ENCODE assay signal across 23 mouse cellular contexts in genomic region chr7:3369189-3369588, GRCm38 (mm10). TPM values are rescaled to one million over a fixed set of nuclear protein-coding genes. Genes with fewer than 3 reads are reported as not detected.
A peak's percentile ranks its signal among the peaks of the same experiment; 100 is the strongest.
DNase-seq lines count a peak whose midpoint lies in the region; ATAC-seq and TF ChIP-seq lines count a peak whose summit lies in the region.
"Had no signal": no experiment of that assay in that cellular context is flagged by ENCODE, and none has a peak within 500 bp of the region (broad histone marks: within the 10 kb centered on the region; RNA-seq: fewer than 3 reads in every experiment).

No protein-coding gene starts in this region.

- DNase-seq in forebrain, embryonic 14.5 days (ENCODE audit: low spot score), result peak; percentile 28
- peak; percentile 15 for DNase-seq in 3134 (ENCODE audit: extremely low read depth, insufficient read length, low spot score)
- DNase-seq in ES-E14 (ENCODE audit: low read depth, low spot score), result no peak
- DNase-seq in brain, embryonic 14.5 days (ENCODE audit: low read depth), result peak; percentile 15
- DNase-seq in embryo, embryonic 10 days (ENCODE audit: low spot score), result no peak
- no peak for DNase-seq in c-Kit-positive CD71-positive TER-119-positive erythroid progenitor cells, embryonic 14.5 days (ENCODE audit: low spot score)
- DNase-seq: adrenal gland, adult 8-10 months; cerebellum, adult 2 months; cerebellum, postnatal 10 days; gastrocnemius, postnatal 36 days; heart, adult 11 months; kidney, adult 18-20 months had no signal

- no peaks in the 10 kb centered on the region for H3K4me1 ChIP-seq in forebrain, embryonic 14.5 days (ENCODE audit: control insufficient read depth, insufficient read depth, low read length)
- peaks cover 13% of the 10 kb centered on the region for H3K4me1 ChIP-seq in forebrain, embryonic 12.5 days
- H3K4me1 ChIP-seq in ES-E14 (ENCODE audit: control insufficient read depth in 2 of 2, insufficient read depth in 2 of 2, low read length in 2 of 2, poor library complexity in 1 of 2), result peaks cover 13 to 31% of the 10 kb centered on the region in 2 experiments

- TF ChIP-seq CTCF in brain, embryonic 14.5 days (IDR thresholded peaks at IDR 0.05; ENCODE audit: borderline replicate concordance, extremely low read depth, insufficient read depth, insufficient read length), result no peak

- H3K27me3 ChIP-seq in forebrain, embryonic 14.5 days (replicated peaks; ENCODE audit: control insufficient read depth, insufficient read depth, low read length), result 0 out of 2 replicates have a peak, but pooled peaks cover 3% of the 10 kb centered on the region
- H3K27me3 ChIP-seq in forebrain, embryonic 12.5 days, result peaks cover 24% of the 10 kb centered on the region; the same call in 1 of the 2 replicates

- WGBS in forebrain, embryonic 14.5 days, result 71% methylated on average over 6 of the region's 6 CpGs
- 81% methylated on average over 6 of the region's 6 CpGs for WGBS in forebrain, embryonic 12.5 days

- TF ChIP-seq POLR2A in brain, embryonic 14.5 days (IDR thresholded peaks at IDR 0.05; ENCODE audit: borderline replicate concordance, extremely low read depth, insufficient read depth, insufficient read length, poor library complexity, severe bottlenecking), result no peak

- H3K36me3 ChIP-seq in forebrain, embryonic 14.5 days (ENCODE audit: control insufficient read depth, insufficient read depth, low read length), result peaks cover 32% of the 10 kb centered on the region; the same call in 1 of the 2 replicates
- H3K36me3 ChIP-seq in forebrain, embryonic 12.5 days (replicated peaks), result peaks cover 26% of the 10 kb centered on the region
- no peaks in the 10 kb centered on the region; the same call in 1 of the 2 replicates for H3K36me3 ChIP-seq in ES-E14 (ENCODE audit: control insufficient read depth, insufficient read depth, low read length, poor library complexity, severe bottlenecking)
- H3K36me3 ChIP-seq: heart, embryonic 13.5 days; intestine, embryonic 15.5 days had no signal

- H3K4me2 ChIP-seq in forebrain, embryonic 14.5 days (ENCODE audit: low read length), result no peak overlapping the region
- H3K4me2 ChIP-seq in forebrain, embryonic 12.5 days, result no peak overlapping the region
- H3K4me2 ChIP-seq: embryonic facial prominence, embryonic 12.5 days; heart, embryonic 13.5 days; hindbrain, embryonic 13.5 days; intestine, embryonic 15.5 days had no signal

- ATAC-seq in forebrain, embryonic 14.5 days, result no peak
- ATAC-seq in forebrain, embryonic 12.5 days (ENCODE audit: low FRiP score), result no peak
- no peak for ATAC-seq in inflammation-experienced regulatory T-cells, adult 6 months
- ATAC-seq: CD4-positive, CD25-positive, alpha-beta regulatory T cell, adult 4 months; hindbrain, postnatal 0 days; intestine, embryonic 15.5 days had no signal

- H3K4me3 ChIP-seq in forebrain, embryonic 14.5 days (ENCODE audit: low read depth, low read length), result no peak overlapping the region
- no peak overlapping the region for H3K4me3 ChIP-seq in forebrain, embryonic 12.5 days (replicated peaks)
- no peak overlapping the region for H3K4me3 ChIP-seq in ES-E14 (ENCODE audit: insufficient read depth in 1 of 2, low read depth in 1 of 2, low read length in 2 of 2, poor library complexity in 1 of 2, severe bottlenecking in 1 of 2)
- H3K4me3 ChIP-seq: embryonic facial prominence, embryonic 12.5 days; heart, embryonic 13.5 days; hindbrain, embryonic 13.5 days; intestine, embryonic 15.5 days had no signal

- no peak overlapping the region for H3K27ac ChIP-seq in forebrain, embryonic 14.5 days (ENCODE audit: low read depth, low read length)
- H3K27ac ChIP-seq in forebrain, embryonic 12.5 days, result no peak overlapping the region
- peak overlapping the region; percentile 98; the same call in 1 of the 2 replicates for H3K27ac ChIP-seq in ES-E14 (ENCODE audit: insufficient read depth, low read depth, low read length, poor library complexity, severe bottlenecking)
- H3K27ac ChIP-seq: embryonic facial prominence, embryonic 12.5 days; heart, embryonic 13.5 days; hindbrain, embryonic 13.5 days; hindbrain, postnatal 0 days; intestine, embryonic 15.5 days had no signal

- H3K9ac ChIP-seq in forebrain, embryonic 14.5 days (ENCODE audit: low read length), result no peak overlapping the region
- H3K9ac ChIP-seq in forebrain, embryonic 12.5 days, result no peak overlapping the region
- no peak overlapping the region; the same call in 1 of the 2 replicates for H3K9ac ChIP-seq in ES-E14 (ENCODE audit: insufficient read depth, low read depth, low read length, poor library complexity, severe bottlenecking)
- H3K9ac ChIP-seq: embryonic facial prominence, embryonic 12.5 days; heart, embryonic 13.5 days; hindbrain, embryonic 13.5 days; intestine, embryonic 15.5 days had no signal

- in situ Hi-C loops in ES-E14 (cut with MboI; ENCODE audit: low sequenced_read_pairs in 2 of 2, unreplicated experiment in 2 of 2), result no loop called here

- H3K9me3 ChIP-seq in forebrain, embryonic 14.5 days (replicated peaks; ENCODE audit: control insufficient read depth, low read length), result no peaks in the 10 kb centered on the region
- H3K9me3 ChIP-seq in forebrain, embryonic 12.5 days, result no peaks in the 10 kb centered on the region
- no peaks in the 10 kb centered on the region for H3K9me3 ChIP-seq in ES-E14 (ENCODE audit: control insufficient read depth, insufficient read depth, low read depth, low read length)
- H3K9me3 ChIP-seq: embryonic facial prominence, embryonic 12.5 days; hindbrain, embryonic 13.5 days; intestine, embryonic 15.5 days had no signal

TF ChIP-seq in ES-E14, 5 proteins besides CTCF, POLR2A, EP300 and RAD21:
- TF ChIP-seq ZC3H11A (IDR thresholded peaks at IDR 0.05; ENCODE audit: borderline replicate concordance, low read depth, low read length) (no peak), HCFC1 (IDR thresholded peaks at IDR 0.05; ENCODE audit: borderline replicate concordance, insufficient read depth, low read length) (no peak), ZNF384 (IDR thresholded peaks at IDR 0.05; ENCODE audit: low read depth, low read length) (no peak), CHD2 (IDR thresholded peaks at IDR 0.05; ENCODE audit: low read depth, low read length) (no peak), MAFK (IDR thresholded peaks at IDR 0.05; ENCODE audit: insufficient read depth, low read depth, low read length) (no peak)

RNA-seq across cellular contexts. Expression of gene Cacng8, which starts 21.3 kb away (rescaled TPM):
- 8.6 and 11.1 TPM in 2 replicates for polyA plus RNA-seq in forebrain, embryonic 14.5 days (2014; fragmentation: Nextera tagmentation; extraction: Ambion mirVana)
- 6.3 and 8.2 TPM in 2 replicates for polyA plus RNA-seq in forebrain, embryonic 12.5 days (2016; fragmentation: Nextera tagmentation; extraction: Ambion mirVana)
- 7.8 and 9.8 TPM in 2 replicates for total RNA-seq in ES-E14 (2012; rRNA removed)
- polyA plus RNA-seq in brain, embryonic 14.5 days (2012; rRNA removed), result 22.4 and 26.3 TPM in 2 replicates
- not detected for polyA plus RNA-seq in inflammation-experienced regulatory T-cells, adult 6 months (2017; shearing (Covaris generic))
- total RNA-seq: gastrocnemius, adult 8-10 months; gastrocnemius, postnatal 36 days; hematopoietic stem cell, adult 5-6 weeks had no signal
- polyA plus RNA-seq: CD4-positive, CD25-positive, alpha-beta regulatory T cell, adult 4 months; heart, postnatal 0 days had no signal

RNA-seq across cellular contexts. Expression of gene Cacng7, which starts 36.4 kb away (rescaled TPM):
- 3.3 and 3.8 TPM in 2 replicates for polyA plus RNA-seq in forebrain, embryonic 14.5 days (2014; fragmentation: Nextera tagmentation; extraction: Ambion mirVana)
- polyA plus RNA-seq in forebrain, embryonic 12.5 days (2016; fragmentation: Nextera tagmentation; extraction: Ambion mirVana), result 3.9 and 4.0 TPM in 2 replicates
- total RNA-seq in ES-E14 (2012; rRNA removed), result 14.4 and 16.0 TPM in 2 replicates
- 145 and 171 TPM in 2 replicates for polyA plus RNA-seq in brain, embryonic 14.5 days (2012; rRNA removed)
- not detected for polyA plus RNA-seq in inflammation-experienced regulatory T-cells, adult 6 months (2017; shearing (Covaris generic))
- total RNA-seq: hematopoietic stem cell, adult 5-6 weeks had no signal
- polyA plus RNA-seq: CD4-positive, CD25-positive, alpha-beta regulatory T cell, adult 4 months had no signal

RNA-seq across cellular contexts. Expression of gene Cacng6, which starts 54.8 kb away (rescaled TPM):
- polyA plus RNA-seq in forebrain, embryonic 14.5 days (2014; fragmentation: Nextera tagmentation; extraction: Ambion mirVana), result 0.09 TPM in 1 of 2 replicates, not detected in the other
- polyA plus RNA-seq in forebrain, embryonic 12.5 days (2016; fragmentation: Nextera tagmentation; extraction: Ambion mirVana), result 0.10 and 0.22 TPM in 2 replicates
- total RNA-seq in ES-E14 (2012; rRNA removed), result 5.8 and 6.1 TPM in 2 replicates
- 0.16 and 0.18 TPM in 2 replicates for polyA plus RNA-seq in brain, embryonic 14.5 days (2012; rRNA removed)
- polyA plus RNA-seq in inflammation-experienced regulatory T-cells, adult 6 months (2017; shearing (Covaris generic)), result not detected
- total RNA-seq: hematopoietic stem cell, adult 5-6 weeks; hindbrain, postnatal 0 days had no signal
- polyA plus RNA-seq: CD4-positive, CD25-positive, alpha-beta regulatory T cell, adult 4 months had no signal

Comparison
In these comparisons a context has a peak if more than half of its experiments do, and no peak if none do; other contexts are left out.
1. DNase-seq: peak in forebrain, embryonic 14.5 days (single experiment), 3134 (single experiment) and brain, embryonic 14.5 days (single experiment); none in ES-E14 (single experiment), embryo, embryonic 10 days (single experiment) and c-Kit-positive CD71-positive TER-119-positive erythroid progenitor cells, embryonic 14.5 days (single experiment).
2. RNA of gene Cacng7, which starts 36.4 kb away (polyA plus RNA-seq): 145 to 171 TPM in brain, embryonic 14.5 days; 3.9 to 4.0 TPM in forebrain, embryonic 12.5 days, 3.3 to 3.8 TPM in forebrain, embryonic 14.5 days and not detected in inflammation-experienced regulatory T-cells, adult 6 months; every median in the first group is over 10 times any median in the second.